Mouse (Mus musculus) testis, adult 2 months (tissue): ENCODE measurements around the gene Pmf1.

ENCODE experiments used
- CTCF ChIP-seq: fragments of 200-500 bp; IDR thresholded peaks from 2 replicates; pipeline ENCODE4 v1.5.1; 2012; ENCODE audit warnings: low read depth, mild to moderate bottlenecking, inconsistent platforms, low read length, moderate library complexity; ENCODE audit not compliant: control insufficient read depth, insufficient read depth, insufficient replicate concordance
- POLR2A ChIP-seq: fragments of 200-500 bp; IDR thresholded peaks from 2 replicates; pipeline ENCODE4 v1.6.1; 2012; ENCODE audit warnings: low read depth, mild to moderate bottlenecking, inconsistent platforms, low read length, moderate library complexity; ENCODE audit not compliant: control insufficient read depth

- no peak for TF ChIP-seq CTCF
- TF ChIP-seq POLR2A: no peak
Measured at GRCm38 (mm10) chr3:88454762-88455587, 44.8 kb upstream of the Pmf1 start.
